Mouse (Mus musculus) right cerebral cortex, postnatal 10 days (tissue): ENCODE data around the gene Actrt2.

Source experiments
- DNase-seq, 2 experiments: peaks; one replicate each; pipeline ENCODE4 v3.0.0; 2021; ENCODE audit warnings: low spot score in 2 of 2

Gene Actrt2

GRCm38 (mm10) chr4:154683068-154683752 lies 15.5 kb upstream of the Actrt2 start:
- no peak for DNase-seq

GRCm38 (mm10) chr4:154682311-154682710 lies 14.6 kb upstream of the Actrt2 start:
- DNase-seq = no peak

GRCm38 (mm10) chr4:154675441-154676000 lies 7.9 kb upstream of the Actrt2 start:
- DNase-seq = no peak

- DNase-seq = no peak
Measured at GRCm38 (mm10) chr4:154674966-154675365, 7.3 kb upstream of the Actrt2 start.

- peak; percentile 36 to 76 for DNase-seq
Measured at GRCm38 (mm10) chr4:154674541-154674940, 6.9 kb upstream of the Actrt2 start.

GRCm38 (mm10) chr4:154673986-154674385 lies 6.3 kb upstream of the Actrt2 start:
- DNase-seq = no peak

GRCm38 (mm10) chr4:154672027-154672426 lies 4.4 kb upstream of the Actrt2 start:
- no peak for DNase-seq

GRCm38 (mm10) chr4:154671232-154671912 lies 3.7 kb upstream of the Actrt2 start:
- DNase-seq = no peak

- DNase-seq = no peak
Measured at GRCm38 (mm10) chr4:154662681-154663215, 4.9 kb downstream of the Actrt2 start.

GRCm38 (mm10) chr4:154661256-154661655 lies 6.4 kb downstream of the Actrt2 start:
- DNase-seq = no peak

- DNase-seq = no peak
Measured at GRCm38 (mm10) chr4:154660025-154660424, 7.6 kb downstream of the Actrt2 start.

- peak; percentile 76 to 77 for DNase-seq
Measured at GRCm38 (mm10) chr4:154655134-154655910, 12.3 kb downstream of the Actrt2 start.

GRCm38 (mm10) chr4:154652494-154652893 lies 15.2 kb downstream of the Actrt2 start:
- no peak for DNase-seq

- DNase-seq = peak; percentile 51 to 60
Measured at GRCm38 (mm10) chr4:154649083-154649747, 18.5 kb downstream of the Actrt2 start.

GRCm38 (mm10) chr4:154642496-154642895 lies 25.2 kb downstream of the Actrt2 start:
- no peak for DNase-seq

- no peak for DNase-seq
Measured at GRCm38 (mm10) chr4:154641296-154642110, 26.2 kb downstream of the Actrt2 start.

- no peak for DNase-seq
Measured at GRCm38 (mm10) chr4:154640443-154641295, 27.0 kb downstream of the Actrt2 start.

- DNase-seq = no peak
Measured at GRCm38 (mm10) chr4:154639591-154640442, 27.9 kb downstream of the Actrt2 start.

- no peak for DNase-seq
Measured at GRCm38 (mm10) chr4:154639126-154639525, 28.5 kb downstream of the Actrt2 start.
